Mouse (Mus musculus) limb, embryonic 14.5 days (tissue): ENCODE results near the gene Dnpep. TPM values are rescaled to one million over a fixed set of nuclear protein-coding genes. Genes with fewer than 3 reads are reported as not detected.

Experiments
- ATAC-seq: fragments of 200-750 bp; cut with Nextera tagmentation; 2 replicates; pipeline ENCODE4 v1.8.0; 2017; ENCODE audit warnings: low read depth, moderate number of reproducible peaks, moderate TSS enrichment; ENCODE audit not compliant: low FRiP score
- DNase-seq: peaks from one replicate; pipeline ENCODE4 v3.0.0-alpha.2; 2015; ENCODE audit warnings: low spot score
- H3K27ac ChIP-seq: fragments of 300-500 bp; sonication (generic); replicated peaks from 2 replicates; pipeline ENCODE4 v1.5.1; 2014; ENCODE audit warnings: low read depth, mild to moderate bottlenecking, low read length, moderate library complexity, mixed read lengths
- H3K27me3 ChIP-seq: fragments of 300-500 bp; sonication (generic); 2 replicates; pipeline ENCODE4 v1.6.1; 2014; ENCODE audit warnings: low read length, mixed read lengths; ENCODE audit not compliant: control insufficient read depth, insufficient read depth
- H3K36me3 ChIP-seq: fragments of 300-500 bp; sonication (generic); 2 replicates; pipeline ENCODE4 v1.6.1; 2014; ENCODE audit warnings: mild to moderate bottlenecking, low read length, moderate library complexity, mixed read lengths; ENCODE audit not compliant: control insufficient read depth, insufficient read depth
- H3K4me1 ChIP-seq: fragments of 300-500 bp; sonication (generic); 2 replicates; pipeline ENCODE4 v1.6.1; 2014; ENCODE audit warnings: antibody characterized with exemption, low read length, mixed read lengths; ENCODE audit not compliant: control insufficient read depth, insufficient read depth
- H3K4me2 ChIP-seq: fragments of 300-500 bp; sonication (generic); replicated peaks from 2 replicates; pipeline ENCODE4 v1.6.1; 2014; ENCODE audit warnings: low read depth, mild to moderate bottlenecking, low read length, moderate library complexity; ENCODE audit not compliant: severe bottlenecking
- H3K4me3 ChIP-seq: fragments of 300-500 bp; sonication (generic); replicated peaks from 2 replicates; pipeline ENCODE4 v1.5.1; 2014; ENCODE audit warnings: low read length
- H3K9ac ChIP-seq: fragments of 300-500 bp; sonication (generic); 2 replicates; pipeline ENCODE4 v1.6.1; 2014; ENCODE audit warnings: mild to moderate bottlenecking, low read depth, low read length, moderate library complexity; ENCODE audit not compliant: severe bottlenecking
- H3K9me3 ChIP-seq: fragments of 300-500 bp; sonication (generic); 2 replicates; pipeline ENCODE4 v1.6.1; 2016; ENCODE audit warnings: low read length; ENCODE audit not compliant: control insufficient read depth
- POLR2A ChIP-seq: fragments of 200-500 bp; IDR thresholded peaks from 2 replicates; pipeline ENCODE4 v1.8.0; 2012; ENCODE audit warnings: inconsistent platforms, mild to moderate bottlenecking, moderate library complexity, borderline replicate concordance; ENCODE audit not compliant: insufficient read depth, insufficient read length; ENCODE audit errors: extremely low read depth
- WGBS: fragments of 180-500 bp; shearing (Covaris S2); extraction: QIAGEN DNeasy Blood & Tissue Kit; methylation state at CpG from one replicate; pipeline ENCODE4 v1.1.7; 2014; 5-methylcytosine and 5-hydroxymethylcytosine counted together
- polyA plus RNA-seq, 2 experiments: library from polyadenylated mRNA; depleted of rRNA in 1 of 2; stranded (reverse) in 1 of 2; unstranded in 1 of 2; fragments of >200 nt; fragmentation: Nextera tagmentation in 1 of 2; extraction: Ambion mirVana in 1 of 2; gene quantifications; 2 replicates each; pipeline versions ENCODE4 v1.2.1 to v1.2.3; 2012 to 2014

Dnpep gene
- polyA plus RNA-seq (2012; rRNA removed), result 126 and 142 TPM in 2 replicates
- 112 and 115 TPM in 2 replicates for polyA plus RNA-seq (2014; fragmentation: Nextera tagmentation; extraction: Ambion mirVana)

DNA sequence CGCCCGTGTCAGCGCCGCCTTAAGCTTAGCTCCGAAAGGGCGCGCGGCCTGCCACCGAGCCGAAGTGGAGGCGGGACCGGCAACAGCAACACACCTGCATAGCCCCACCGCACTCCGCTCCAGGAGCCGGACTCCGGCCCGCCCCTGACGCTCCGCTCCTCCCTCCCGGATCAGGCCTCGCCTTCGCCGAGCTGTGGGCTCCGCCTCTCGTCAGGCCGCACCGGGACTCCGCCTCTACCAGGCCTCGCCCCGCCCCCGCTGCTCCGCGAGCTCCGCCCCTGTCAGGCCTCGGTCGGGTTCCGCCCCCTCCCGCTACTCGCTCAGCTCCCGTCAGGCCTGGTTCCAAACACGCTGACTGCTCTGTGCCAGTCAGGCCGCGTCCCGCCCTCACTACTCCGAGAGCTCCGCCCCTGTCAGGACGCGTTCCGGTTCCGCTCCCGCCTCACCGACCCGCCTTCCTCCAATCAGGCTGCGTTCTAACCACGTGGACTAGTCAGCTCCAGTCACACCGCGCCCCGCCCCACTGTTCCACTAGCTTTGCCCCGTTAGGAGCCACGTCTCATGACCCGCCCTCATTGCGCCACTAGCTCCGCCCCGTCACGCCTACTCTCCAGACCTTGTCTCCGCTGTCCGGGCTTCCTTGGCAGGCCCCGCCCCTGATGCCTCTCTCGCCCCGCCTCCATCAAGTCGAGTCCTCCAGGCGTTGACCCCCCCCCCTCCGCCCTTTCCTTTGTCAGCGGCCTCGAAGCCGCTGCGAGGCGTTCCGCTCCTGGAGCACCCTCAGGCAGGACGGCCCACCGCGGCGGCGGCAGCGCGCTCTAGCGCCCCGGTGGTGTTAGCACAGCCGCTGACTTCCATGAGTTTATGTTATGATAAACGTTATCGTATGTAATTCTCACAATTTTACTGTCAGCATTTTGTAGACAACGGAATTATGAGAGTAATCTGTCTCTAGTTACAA lies at the start of gene Dnpep:
Gene Dnpep (minus strand): TSS at position 750 of the 961 bp plus-strand sequence.
- peaks cover 7% of the 10 kb centered on the region for H3K4me1 ChIP-seq
- H3K4me2 ChIP-seq, result peak within 1 kb of the TSS; percentile 53
- peak within 1 kb of the TSS; percentile 76 for H3K4me3 ChIP-seq
- H3K27me3 ChIP-seq, result no peaks in the 10 kb centered on the region
- DNase-seq, result peak; percentile 100
- H3K9ac ChIP-seq, result peak within 1 kb of the TSS; percentile 64
- peak; percentile 96 for ATAC-seq
- 0 out of 2 replicates have a peak, but pooled peaks have one; percentile 51 for TF ChIP-seq POLR2A
- peaks cover 20% of the 10 kb centered on the region for H3K36me3 ChIP-seq
- no peaks in the 10 kb centered on the region for H3K9me3 ChIP-seq
- peak within 1 kb of the TSS; percentile 86 for H3K27ac ChIP-seq
- WGBS, result under 1% methylated on average over 86 of the region's 92 CpGs

GRCm38 (mm10) chr1:75365510-75366137 lies 47.8 kb upstream of the Dnpep start:
- peaks cover 10% of the 10 kb centered on the region for H3K27me3 ChIP-seq
- no peak overlapping the region for H3K4me3 ChIP-seq
- H3K9ac ChIP-seq, result no peak overlapping the region
- no peaks in the 10 kb centered on the region for H3K9me3 ChIP-seq
- DNase-seq, result no peak
- H3K4me1 ChIP-seq, result peaks cover 3% of the 10 kb centered on the region
- H3K4me2 ChIP-seq, result no peak overlapping the region
- TF ChIP-seq POLR2A, result no peak
- WGBS, result 75% methylated on average over 14 of the region's 14 CpGs
- no peaks in the 10 kb centered on the region for H3K36me3 ChIP-seq
- ATAC-seq, result no peak
- no peak overlapping the region for H3K27ac ChIP-seq

GRCm38 (mm10) chr1:75363868-75364267 lies 46.1 kb upstream of the Dnpep start:
- Histone ChIP-seq H3K4me3 (no peak overlapping the region), H3K9ac (no peak overlapping the region), H3K4me1 (peaks cover 20% of the 10 kb centered on the region), H3K4me2 (no peak overlapping the region), H3K9me3 (no peaks in the 10 kb centered on the region), H3K27me3 (peaks cover 26% of the 10 kb centered on the region), H3K36me3 (no peaks in the 10 kb centered on the region), H3K27ac (no peak overlapping the region)
- ATAC-seq (no peak), DNase-seq (no peak)
- WGBS, result 82% methylated on average over 3 of the region's 3 CpGs
- TF ChIP-seq POLR2A, result no peak

GRCm38 (mm10) chr1:75361750-75362149 lies 44.0 kb upstream of the Dnpep start:
- Histone ChIP-seq H3K36me3 (no peaks in the 10 kb centered on the region), H3K4me1 (peaks cover 20% of the 10 kb centered on the region), H3K27me3 (peaks cover 28% of the 10 kb centered on the region), H3K4me3 (no peak overlapping the region), H3K4me2 (0 out of 2 replicates have a peak overlapping the region, but pooled peaks have one; percentile 61), H3K9ac (no peak overlapping the region), H3K9me3 (no peaks in the 10 kb centered on the region), H3K27ac (no peak overlapping the region)
- no peak for TF ChIP-seq POLR2A
- no peak for ATAC-seq
- no peak for DNase-seq
- WGBS, result 34% methylated on average over 4 of the region's 4 CpGs

DNA sequence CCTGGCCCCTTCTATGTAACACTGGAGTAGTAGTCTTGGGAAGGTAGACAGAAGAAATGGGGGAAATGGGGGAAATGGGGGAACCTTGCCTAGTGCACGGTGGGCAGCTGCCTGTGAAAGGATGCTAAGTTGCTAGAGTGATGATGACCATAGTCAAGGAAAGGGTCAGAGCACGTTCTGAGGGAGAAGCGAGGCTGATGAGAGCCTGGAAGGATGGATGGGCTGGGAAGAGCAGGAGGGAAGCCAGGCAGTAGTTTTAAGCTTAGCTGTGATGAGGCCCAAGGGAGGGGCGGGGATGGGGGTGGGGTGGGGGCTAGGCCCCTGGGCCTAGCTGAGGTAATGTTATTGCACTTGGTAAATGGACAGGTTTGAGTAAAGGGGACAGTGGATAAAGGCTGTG lies 43.3 kb upstream of the Dnpep start:
- peaks cover 28% of the 10 kb centered on the region for H3K27me3 ChIP-seq
- peak overlapping the region; percentile 61; the same call in 1 of the 2 replicates for H3K4me2 ChIP-seq
- no peak for DNase-seq
- no peaks in the 10 kb centered on the region for H3K9me3 ChIP-seq
- WGBS, result 50% methylated on average over 4 of the region's 4 CpGs
- peaks cover 20% of the 10 kb centered on the region for H3K4me1 ChIP-seq
- no peak overlapping the region for H3K9ac ChIP-seq
- no peak for TF ChIP-seq POLR2A
- ATAC-seq, result no peak
- H3K27ac ChIP-seq, result no peak overlapping the region
- peak overlapping the region; percentile 37 for H3K4me3 ChIP-seq
- no peaks in the 10 kb centered on the region for H3K36me3 ChIP-seq
